ENCODE assay signal across 21 mouse cellular contexts in genomic region chr4:126235191-126235590, GRCm38 (mm10). TPM values are rescaled to one million over a fixed set of nuclear protein-coding genes. Genes with fewer than 3 reads are reported as not detected.
DNase-seq lines count a peak whose midpoint lies in the region; ATAC-seq and TF ChIP-seq lines count a peak whose summit lies in the region.
"Had no signal": no experiment of that assay in that cellular context is flagged by ENCODE, and none has a peak within 500 bp of the region (broad histone marks: within the 10 kb centered on the region; RNA-seq: fewer than 3 reads in every experiment).

No protein-coding gene starts in this region.

- 81% methylated on average over 10 of the region's 10 CpGs for WGBS in heart, embryonic 15.5 days

- H3K9me3 ChIP-seq in heart, embryonic 15.5 days (replicated peaks) = no peaks in the 10 kb centered on the region
- H3K9me3 ChIP-seq: embryonic facial prominence, embryonic 12.5 days; hindbrain, embryonic 10.5 days; intestine, embryonic 15.5 days; limb, embryonic 13.5 days; liver, embryonic 12.5 days; megakaryocyte, embryonic 14.5 days; stomach, embryonic 15.5 days had no signal

- no peaks in the 10 kb centered on the region for H3K27me3 ChIP-seq in heart, embryonic 15.5 days
- H3K27me3 ChIP-seq in myocyte (ENCODE audit: control insufficient read depth, insufficient read depth, insufficient read length) = no peaks in the 10 kb centered on the region
- H3K27me3 ChIP-seq: embryonic facial prominence, embryonic 12.5 days; intestine, embryonic 15.5 days; limb, embryonic 13.5 days; liver, embryonic 12.5 days; megakaryocyte, embryonic 14.5 days; stomach, embryonic 15.5 days had no signal

- H3K4me1 ChIP-seq in heart, embryonic 15.5 days (replicated peaks) = peaks cover 36% of the 10 kb centered on the region
- H3K4me1 ChIP-seq: embryonic facial prominence, embryonic 12.5 days had no signal

- H3K79me2 ChIP-seq in myocyte (ENCODE audit: control insufficient read depth, insufficient read depth) = peaks cover 18% of the 10 kb centered on the region

- H3K27ac ChIP-seq in heart, embryonic 15.5 days = 0 out of 2 replicates have a peak overlapping the region, but pooled peaks have one; percentile 20
- H3K27ac ChIP-seq: embryonic facial prominence, embryonic 12.5 days; hindbrain, embryonic 10.5 days; intestine, embryonic 15.5 days; limb, embryonic 13.5 days; liver, embryonic 12.5 days; stomach, embryonic 15.5 days had no signal

- H3K36me3 ChIP-seq in heart, embryonic 15.5 days = peaks cover 82% of the 10 kb centered on the region
- peaks cover 70% of the 10 kb centered on the region for H3K36me3 ChIP-seq in myocyte (ENCODE audit: control insufficient read depth, insufficient read depth)

- no peak overlapping the region for H3K4me3 ChIP-seq in heart, embryonic 15.5 days
- H3K4me3 ChIP-seq in myocyte = no peak overlapping the region
- H3K4me3 ChIP-seq: embryonic facial prominence, embryonic 12.5 days; hindbrain, embryonic 10.5 days; intestine, embryonic 15.5 days; layer of hippocampus, adult 2 months; limb, embryonic 13.5 days; liver, embryonic 12.5 days; megakaryocyte, embryonic 14.5 days; stomach, embryonic 15.5 days had no signal

- no peak for ATAC-seq in heart, embryonic 15.5 days (replicated peaks; ENCODE audit: insufficient number of reproducible peaks, insufficient read depth, low FRiP score, low read depth)
- ATAC-seq in common myeloid progenitor, adult 5-6 weeks (replicated peaks; ENCODE audit: low read depth, poor library complexity, severe bottlenecking) = peak; percentile 67
- ATAC-seq: forebrain, postnatal 0 days; hindbrain, embryonic 16.5 days; intestine, embryonic 15.5 days; liver, embryonic 12.5 days; midbrain, embryonic 16.5 days had no signal

- no peak overlapping the region for H3K4me2 ChIP-seq in heart, embryonic 15.5 days
- H3K4me2 ChIP-seq in myocyte (ENCODE audit: low read depth) = no peak overlapping the region
- H3K4me2 ChIP-seq: embryonic facial prominence, embryonic 12.5 days; intestine, embryonic 15.5 days; limb, embryonic 13.5 days; liver, embryonic 12.5 days; stomach, embryonic 15.5 days had no signal

- no peak for DNase-seq in heart, postnatal 14 days
- DNase-seq in CD4-positive helper T cell, adult 2 months (ENCODE audit: low read depth, low spot score) = peak; percentile 35
- DNase-seq in cerebellum, adult 18-20 months = no peak
- no peak for DNase-seq in retina, embryonic 14.5 days (ENCODE audit: low spot score)
- DNase-seq in adrenal gland, adult 8-10 months = no peak
- DNase-seq: cerebellum, postnatal 10 days; forebrain, postnatal 0 days; kidney, adult 9 months had no signal

- H3K9ac ChIP-seq in heart, embryonic 15.5 days = no peak overlapping the region
- H3K9ac ChIP-seq: embryonic facial prominence, embryonic 12.5 days; forebrain, postnatal 0 days; intestine, embryonic 15.5 days; limb, embryonic 13.5 days; liver, embryonic 12.5 days; stomach, embryonic 15.5 days had no signal

- intact Hi-C loops in heart, postnatal 14 days (cut with DNase I) = no loop called here

- peak; percentile 11 for TF ChIP-seq POLR2A in myocyte (IDR thresholded peaks at IDR 0.05; ENCODE audit: insufficient read length, low read depth)

- no peak overlapping the region for H3ac ChIP-seq in myocyte (ENCODE audit: control insufficient read depth, insufficient read length)

TF ChIP-seq in myocyte, 11 proteins besides CTCF, POLR2A, EP300 and RAD21:
- TF ChIP-seq USF1 (IDR thresholded peaks at IDR 0.05; ENCODE audit: low read depth) = no peak
- no peak for TF ChIP-seq CEBPB (IDR thresholded peaks at IDR 0.05; ENCODE audit: insufficient read depth, poor library complexity, severe bottlenecking)
- TF ChIP-seq MYOD1 (IDR thresholded peaks at IDR 0.05; ENCODE audit: control insufficient read depth in 1 of 3, insufficient read length in 2 of 3, low read depth in 2 of 3) = no peak
- no peak for TF ChIP-seq POLR2AphosphoS2 (IDR thresholded peaks at IDR 0.05; ENCODE audit: insufficient read length, low read depth)
- no peak for TF ChIP-seq TCF3 (IDR thresholded peaks at IDR 0.05; ENCODE audit: insufficient read length, low read depth)
- TF ChIP-seq SRF (IDR thresholded peaks at IDR 0.05; ENCODE audit: control insufficient read depth, insufficient read length, low read depth) = no peak
- TF ChIP-seq MAX (IDR thresholded peaks at IDR 0.05; ENCODE audit: low read depth) = no peak
- no peak for TF ChIP-seq E2F4 (IDR thresholded peaks at IDR 0.05; ENCODE audit: insufficient read depth)
- TF ChIP-seq MYOG (IDR thresholded peaks at IDR 0.05; ENCODE audit: control insufficient read depth in 1 of 3, insufficient read depth in 1 of 3, insufficient read length in 2 of 3, low read depth in 2 of 3) = no peak
- no peak for TF ChIP-seq REST (IDR thresholded peaks at IDR 0.05; ENCODE audit: insufficient read depth, insufficient read length)
- no peak for TF ChIP-seq TCF12 (IDR thresholded peaks at IDR 0.05; ENCODE audit: insufficient read depth, poor library complexity, severe bottlenecking)

RNA-seq across cellular contexts. Expression of gene Map7d1, which starts 21.0 kb away (rescaled TPM):
- 39.4 and 50.7 TPM in 2 replicates for polyA plus RNA-seq in heart, embryonic 15.5 days (2015; fragmentation: Nextera tagmentation; extraction: Ambion mirVana)
- total RNA-seq in heart, postnatal 14 days (2021) = 100 to 1,000 TPM; 242 to 246 TPM
- 13.0 and 32.3 TPM in 2 replicates for total RNA-seq in common myeloid progenitor, adult 5-6 weeks (2017)
- polyA plus RNA-seq in myocyte (2012; fragmentation: generic; extraction: Trizol) = 236 TPM
- total RNA-seq in adrenal gland, adult 8-10 months (2022) = 10 to 100 TPM; 55.4 to 81.7 (median 66.8) TPM

RNA-seq across cellular contexts. Expression of gene Trappc3, which starts 26.9 kb away (rescaled TPM):
- polyA plus RNA-seq in heart, embryonic 15.5 days (2015; fragmentation: Nextera tagmentation; extraction: Ambion mirVana) = 73.1 and 77.6 TPM in 2 replicates
- 10 to 100 TPM; 45.6 to 49.3 TPM for total RNA-seq in heart, postnatal 14 days (2021)
- total RNA-seq in common myeloid progenitor, adult 5-6 weeks (2017) = 55.7 and 63.9 TPM in 2 replicates
- 84.1 TPM for polyA plus RNA-seq in myocyte (2012; fragmentation: generic; extraction: Trizol)
- 100 to 1,000 TPM in 1 of 4 experiments, 10 to 100 TPM in 3; 94.1 to 101 (median 96.2) TPM for total RNA-seq in adrenal gland, adult 8-10 months (2022)

RNA-seq across cellular contexts. Expression of gene Thrap3, which starts 32.6 kb away (rescaled TPM):
- 129 and 149 TPM in 2 replicates for polyA plus RNA-seq in heart, embryonic 15.5 days (2015; fragmentation: Nextera tagmentation; extraction: Ambion mirVana)
- total RNA-seq in heart, postnatal 14 days (2021) = 100 to 1,000 TPM; 130 to 144 TPM
- 331 and 353 TPM in 2 replicates for total RNA-seq in common myeloid progenitor, adult 5-6 weeks (2017)
- 56.6 TPM for polyA plus RNA-seq in myocyte (2012; fragmentation: generic; extraction: Trizol)
- 100 to 1,000 TPM; 203 to 250 (median 221) TPM for total RNA-seq in adrenal gland, adult 8-10 months (2022)

RNA-seq across cellular contexts. Expression of gene Col8a2, which starts 51.4 kb away (rescaled TPM):
- polyA plus RNA-seq in heart, embryonic 15.5 days (2015; fragmentation: Nextera tagmentation; extraction: Ambion mirVana) = 5.2 and 10.9 TPM in 2 replicates
- total RNA-seq in heart, postnatal 14 days (2021) = under 1 TPM; 0.79 to 0.85 TPM
- total RNA-seq in common myeloid progenitor, adult 5-6 weeks (2017) = not detected in 2 replicates
- polyA plus RNA-seq in myocyte (2012; fragmentation: generic; extraction: Trizol) = 0.06 TPM
- 1 to 10 TPM; 3.5 to 4.6 (median 4.0) TPM for total RNA-seq in adrenal gland, adult 8-10 months (2022)
